Mouse (Mus musculus): ENCODE data around the gene Bcas3. TPM values are rescaled to one million over a fixed set of nuclear protein-coding genes. Genes with fewer than 3 reads are reported as not detected.
A peak's percentile ranks its signal among the peaks of the same experiment; 100 is the strongest.

Gene Bcas3
- total and polyA plus RNA-seq, 2 experiments from 2014 or later = 31.6 to 32.3 TPM

DNA sequence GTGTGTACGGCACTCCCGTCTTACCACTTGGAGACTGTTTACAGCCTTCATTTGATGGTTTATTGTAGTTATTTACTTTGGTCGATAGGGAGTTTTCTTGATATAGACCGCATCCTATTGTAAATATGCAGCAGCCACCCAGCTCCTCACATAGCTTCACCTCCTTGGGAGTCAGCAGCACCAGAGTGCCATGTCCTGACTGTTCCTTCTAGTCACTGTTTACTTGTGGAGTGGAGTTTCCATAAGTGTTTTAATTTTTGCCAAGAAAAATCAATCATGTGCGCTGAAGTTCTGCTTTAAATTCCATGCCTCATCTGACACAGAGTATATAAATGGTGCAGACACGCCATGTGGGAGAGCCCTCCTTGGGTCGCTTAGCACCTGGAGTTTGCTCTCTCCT is 163.8 kb downstream of the Bcas3 start:
- H3K9me3 ChIP-seq (ENCODE audit: low read length) = no peaks in the 10 kb centered on the region
- no peaks in the 10 kb centered on the region for H3K4me1 ChIP-seq (ENCODE audit: insufficient read depth, low read length)
- no peak overlapping the region for H3K9ac ChIP-seq (replicated peaks; ENCODE audit: low read length)
- no peak for TF ChIP-seq CTCF (IDR thresholded peaks at IDR 0.05; ENCODE audit: low read depth)
- no peak for DNase-seq (ENCODE audit: low spot score)
- 93% methylated on average over 7 of the region's 7 CpGs for WGBS
- no peak overlapping the region for H3K4me3 ChIP-seq (ENCODE audit: low read length)
- no peak overlapping the region for H3K27ac ChIP-seq
- H3K36me3 ChIP-seq (ENCODE audit: insufficient read depth, low read length) = no peaks in the 10 kb centered on the region
- ATAC-seq = no peak
- H3K27me3 ChIP-seq (ENCODE audit: insufficient read depth, low read length) = no peaks in the 10 kb centered on the region
- H3K4me2 ChIP-seq (ENCODE audit: low read depth, low read length) = no peak overlapping the region

- Histone ChIP-seq H3K27ac (no peak overlapping the region), H3K4me1 (ENCODE audit: insufficient read depth, low read length) (no peaks in the 10 kb centered on the region), H3K4me3 (ENCODE audit: low read length) (no peak overlapping the region), H3K36me3 (ENCODE audit: insufficient read depth, low read length) (no peaks in the 10 kb centered on the region), H3K27me3 (ENCODE audit: insufficient read depth, low read length) (no peaks in the 10 kb centered on the region), H3K9me3 (ENCODE audit: low read length) (no peaks in the 10 kb centered on the region), H3K4me2 (ENCODE audit: low read depth, low read length) (no peak overlapping the region), H3K9ac (replicated peaks; ENCODE audit: low read length) (no peak overlapping the region)
- no peak for ATAC-seq
- TF ChIP-seq CTCF (IDR thresholded peaks at IDR 0.05; ENCODE audit: low read depth) = peak; percentile 82
- DNase-seq (ENCODE audit: low spot score) = peak; percentile 82
- 49% methylated on average over 3 of the region's 3 CpGs for WGBS
These were observed 165.2 kb downstream of the Bcas3 start for GRCm38 (mm10) chr11:85518025-85518756.

DNA sequence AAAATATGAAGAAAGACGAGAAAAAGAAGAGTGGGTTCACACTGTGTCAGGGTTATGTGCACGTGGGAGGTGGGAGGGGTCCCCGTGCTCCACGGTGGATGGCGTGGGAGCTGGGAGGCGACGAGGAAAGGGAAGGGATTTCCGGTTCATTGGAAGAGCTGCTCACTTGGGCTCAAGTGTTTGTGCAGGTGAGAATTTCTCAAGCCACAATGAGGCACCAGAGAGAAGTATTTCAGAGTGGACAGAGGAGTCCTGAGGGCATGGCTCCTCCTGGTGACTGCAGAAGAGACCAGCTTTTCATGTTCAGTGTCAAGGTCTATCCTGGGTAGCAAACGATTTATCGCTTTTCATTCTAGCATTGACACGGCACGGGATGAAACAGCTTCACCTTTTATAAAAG is 167.3 kb downstream of the Bcas3 start:
- Histone ChIP-seq H3K36me3 (ENCODE audit: insufficient read depth, low read length) (no peaks in the 10 kb centered on the region), H3K4me3 (ENCODE audit: low read length) (no peak overlapping the region), H3K9me3 (ENCODE audit: low read length) (no peaks in the 10 kb centered on the region), H3K9ac (replicated peaks; ENCODE audit: low read length) (no peak overlapping the region), H3K4me2 (ENCODE audit: low read depth, low read length) (no peak overlapping the region), H3K27me3 (ENCODE audit: insufficient read depth, low read length) (no peaks in the 10 kb centered on the region), H3K27ac (no peak overlapping the region), H3K4me1 (ENCODE audit: insufficient read depth, low read length) (peaks cover 6% of the 10 kb centered on the region; the same call in 1 of the 2 replicates)
- 82% methylated on average over 12 of the region's 12 CpGs for WGBS
- peak; percentile 33; the same call in 1 of the 2 replicates for TF ChIP-seq CTCF (IDR thresholded peaks at IDR 0.05; ENCODE audit: low read depth)
- DNase-seq (ENCODE audit: low spot score) = no peak
- ATAC-seq = no peak

DNA sequence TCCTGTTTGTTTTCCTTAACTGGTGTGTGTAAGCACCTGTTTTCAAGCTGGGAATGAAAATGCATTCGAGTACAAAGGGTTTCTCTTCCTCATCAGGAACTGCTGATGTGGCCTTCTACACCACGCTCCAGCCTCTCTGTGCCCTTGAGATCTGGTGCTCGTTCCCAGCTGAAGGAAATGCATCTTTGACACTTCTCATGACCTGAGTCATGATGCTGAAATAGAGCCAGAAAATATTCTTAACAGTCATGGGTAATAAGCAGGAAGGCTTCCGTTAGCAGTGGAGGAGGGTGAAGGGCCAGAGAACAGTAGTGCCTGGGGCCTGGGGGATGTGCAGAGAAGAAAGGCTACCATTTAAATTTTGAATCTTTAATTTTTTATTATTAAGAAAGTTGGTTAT is 168.0 kb downstream of the Bcas3 start:
- H3K4me2 ChIP-seq (ENCODE audit: low read depth, low read length) = no peak overlapping the region
- no peak for TF ChIP-seq CTCF (IDR thresholded peaks at IDR 0.05; ENCODE audit: low read depth)
- no peak overlapping the region for H3K4me3 ChIP-seq (ENCODE audit: low read length)
- 70% methylated on average over 4 of the region's 4 CpGs for WGBS
- no peaks in the 10 kb centered on the region for H3K27me3 ChIP-seq (ENCODE audit: insufficient read depth, low read length)
- peaks cover 6% of the 10 kb centered on the region for H3K4me1 ChIP-seq (ENCODE audit: insufficient read depth, low read length)
- no peak for DNase-seq (ENCODE audit: low spot score)
- H3K9me3 ChIP-seq (ENCODE audit: low read length) = no peaks in the 10 kb centered on the region
- H3K27ac ChIP-seq = no peak overlapping the region
- no peaks in the 10 kb centered on the region for H3K36me3 ChIP-seq (ENCODE audit: insufficient read depth, low read length)
- no peak overlapping the region for H3K9ac ChIP-seq (replicated peaks; ENCODE audit: low read length)
- ATAC-seq = no peak

DNA sequence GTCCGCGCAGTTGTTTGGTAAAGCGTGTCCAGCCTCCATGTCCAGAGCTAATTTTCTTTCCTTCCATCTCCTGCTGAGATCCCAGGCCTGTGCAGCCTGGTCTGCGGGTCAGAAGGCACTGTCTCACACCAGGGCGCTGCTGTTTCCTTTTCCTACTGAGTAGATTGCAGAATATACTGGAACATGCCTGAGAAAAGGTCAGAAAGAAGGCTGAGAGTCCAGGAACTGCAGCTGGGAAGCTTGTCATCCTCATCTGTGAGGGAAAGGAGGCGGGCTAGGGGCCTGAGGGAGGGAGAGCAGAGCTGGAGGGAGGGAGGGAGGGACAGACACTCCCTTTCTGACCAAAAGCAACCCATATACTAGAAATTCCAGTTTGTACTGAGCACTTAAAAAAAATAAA is 170.7 kb downstream of the Bcas3 start:
- Histone ChIP-seq H3K4me1 (ENCODE audit: insufficient read depth, low read length) (peaks cover 6% of the 10 kb centered on the region), H3K9me3 (ENCODE audit: low read length) (no peaks in the 10 kb centered on the region), H3K27me3 (ENCODE audit: insufficient read depth, low read length) (0 out of 2 replicates have a peak, but pooled peaks cover 8% of the 10 kb centered on the region), H3K27ac (no peak overlapping the region), H3K4me3 (ENCODE audit: low read length) (no peak overlapping the region), H3K36me3 (ENCODE audit: insufficient read depth, low read length) (no peaks in the 10 kb centered on the region), H3K9ac (replicated peaks; ENCODE audit: low read length) (no peak overlapping the region), H3K4me2 (ENCODE audit: low read depth, low read length) (peak overlapping the region; percentile 68)
- 22% methylated on average over 6 of the region's 6 CpGs for WGBS
- no peak for TF ChIP-seq CTCF (IDR thresholded peaks at IDR 0.05; ENCODE audit: low read depth)
- DNase-seq (ENCODE audit: low spot score) (peak; percentile 11), ATAC-seq (no peak)

- H3K4me2 ChIP-seq (ENCODE audit: low read depth, low read length) = peak overlapping the region; percentile 68
- no peak overlapping the region for H3K27ac ChIP-seq
- H3K9ac ChIP-seq (replicated peaks; ENCODE audit: low read length) = no peak overlapping the region
- H3K9me3 ChIP-seq (ENCODE audit: low read length) = no peaks in the 10 kb centered on the region
- DNase-seq (ENCODE audit: low spot score) (peak; percentile 82), ATAC-seq (peak; percentile 40; the same call in 1 of the 2 replicates)
- WGBS = 8% methylated on average over 12 of the region's 12 CpGs
- H3K4me3 ChIP-seq (ENCODE audit: low read length) = peak overlapping the region; percentile 27
- H3K36me3 ChIP-seq (ENCODE audit: insufficient read depth, low read length) = no peaks in the 10 kb centered on the region
- 0 out of 2 replicates have a peak, but pooled peaks cover 8% of the 10 kb centered on the region for H3K27me3 ChIP-seq (ENCODE audit: insufficient read depth, low read length)
- H3K4me1 ChIP-seq (ENCODE audit: insufficient read depth, low read length) = peaks cover 6% of the 10 kb centered on the region
- no peak for TF ChIP-seq CTCF (IDR thresholded peaks at IDR 0.05; ENCODE audit: low read depth)
These were observed 171.2 kb downstream of the Bcas3 start for GRCm38 (mm10) chr11:85524186-85524585.
